Mouse (Mus musculus) T-helper 17 cell (primary cell): ENCODE data around the gene Srp9.

Experiments used
- in situ Hi-C, 2 experiments: fragments of 300-600 bp; cut with MboI, MseI; formaldehyde crosslinking; loops; 1 replicate in 1 of 2; 2 replicates in 1 of 2; pipeline ENCODE4 v1.15.1; 2025; ENCODE audit warnings: high pct_unique_total_duplicates in 2 of 2

The Srp9 gene

GRCm38 (mm10) chr1:182124506-182124905 lies at the start of gene Srp9:
Gene Srp9 (plus strand): TSS chr1:182124737.
- in situ Hi-C loops = loop anchor here in 1 of 2 experiments (5.0 kb wide), 1 partner anchor 102 kb away; no protein-coding TSS in a partner anchor

GRCm38 (mm10) chr1:182081744-182082419 lies 42.7 kb upstream of the Srp9 start:
- in situ Hi-C loops = no loop called here

GRCm38 (mm10) chr1:182083459-182083858 lies 41.1 kb upstream of the Srp9 start:
- in situ Hi-C loops = no loop called here

- in situ Hi-C loops = no loop called here
Observed at GRCm38 (mm10) chr1:182086759-182087158, 37.8 kb upstream of the Srp9 start.

GRCm38 (mm10) chr1:182087351-182087750 lies 37.2 kb upstream of the Srp9 start:
- in situ Hi-C loops = no loop called here

GRCm38 (mm10) chr1:182087753-182088633 lies 36.5 kb upstream of the Srp9 start:
- in situ Hi-C loops = no loop called here

GRCm38 (mm10) chr1:182088844-182089418 lies 35.6 kb upstream of the Srp9 start:
- in situ Hi-C loops = no loop called here

- in situ Hi-C loops = no loop called here
Observed at GRCm38 (mm10) chr1:182089600-182090297, 34.8 kb upstream of the Srp9 start.

GRCm38 (mm10) chr1:182090298-182090677 lies 34.2 kb upstream of the Srp9 start:
- in situ Hi-C loops = no loop called here

GRCm38 (mm10) chr1:182091261-182091660 lies 33.3 kb upstream of the Srp9 start:
- in situ Hi-C loops = no loop called here

GRCm38 (mm10) chr1:182091746-182092412 lies 32.7 kb upstream of the Srp9 start:
- in situ Hi-C loops = no loop called here

- in situ Hi-C loops = no loop called here
Observed at GRCm38 (mm10) chr1:182092413-182092800, 32.1 kb upstream of the Srp9 start.

GRCm38 (mm10) chr1:182093407-182093806 lies 31.1 kb upstream of the Srp9 start:
- in situ Hi-C loops = no loop called here

- in situ Hi-C loops = no loop called here
Observed at GRCm38 (mm10) chr1:182094473-182095136, 29.9 kb upstream of the Srp9 start.

- in situ Hi-C loops = no loop called here
Observed at GRCm38 (mm10) chr1:182095240-182095741, 29.2 kb upstream of the Srp9 start.

- in situ Hi-C loops = no loop called here
Observed at GRCm38 (mm10) chr1:182096707-182097106, 27.8 kb upstream of the Srp9 start.

GRCm38 (mm10) chr1:182099062-182099461 lies 25.5 kb upstream of the Srp9 start:
- in situ Hi-C loops = no loop called here

GRCm38 (mm10) chr1:182100403-182100802 lies 24.1 kb upstream of the Srp9 start:
- in situ Hi-C loops = no loop called here

- in situ Hi-C loops = no loop called here
Observed at GRCm38 (mm10) chr1:182101468-182101867, 23.1 kb upstream of the Srp9 start.

GRCm38 (mm10) chr1:182102706-182103105 lies 21.8 kb upstream of the Srp9 start:
- in situ Hi-C loops = no loop called here
